Mouse (Mus musculus) thymus, adult 2 months (tissue): ENCODE measurements around the gene Gigyf2.

Experiments used
- CTCF ChIP-seq: fragments of 200-500 bp; IDR thresholded peaks from 2 replicates; pipeline ENCODE4 v1.5.1; 2012; ENCODE audit warnings: mild to moderate bottlenecking, control low read depth, low read length, moderate library complexity, borderline replicate concordance; ENCODE audit not compliant: control insufficient read depth, poor library complexity, insufficient read depth; ENCODE audit errors: extremely low read depth
- POLR2A ChIP-seq: fragments of 200-500 bp; IDR thresholded peaks from 2 replicates; pipeline ENCODE4 v1.6.1; 2012; ENCODE audit warnings: mild to moderate bottlenecking, low read length, control low read depth, moderate library complexity; ENCODE audit not compliant: control insufficient read depth, poor library complexity, insufficient read depth; ENCODE audit errors: extremely low read depth

DNA sequence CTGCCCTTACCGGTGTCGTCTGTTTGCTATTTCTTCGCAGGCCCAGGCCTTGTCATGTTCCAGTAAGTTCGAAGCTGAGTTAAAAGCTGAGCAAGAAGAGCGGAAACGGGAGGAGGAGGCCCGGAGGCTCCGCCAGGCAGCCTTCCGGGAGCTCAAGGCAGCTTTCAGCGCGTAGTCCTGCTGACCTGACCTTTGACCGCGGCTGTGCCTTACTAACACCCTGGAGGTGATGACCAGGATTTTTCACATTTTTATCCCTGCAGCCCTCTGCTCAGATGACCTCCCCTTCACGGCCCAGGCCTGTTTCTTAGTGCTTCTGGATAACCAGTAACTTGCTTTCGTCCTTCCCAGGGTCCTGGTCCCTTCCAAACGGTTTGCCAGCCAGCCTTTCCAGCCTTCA is 17.2 kb upstream of the Gigyf2 start:
- no peak for TF ChIP-seq CTCF
- TF ChIP-seq POLR2A, result no peak
